17 mouse cellular contexts compared by ENCODE assay signal in the genomic region with DNA sequence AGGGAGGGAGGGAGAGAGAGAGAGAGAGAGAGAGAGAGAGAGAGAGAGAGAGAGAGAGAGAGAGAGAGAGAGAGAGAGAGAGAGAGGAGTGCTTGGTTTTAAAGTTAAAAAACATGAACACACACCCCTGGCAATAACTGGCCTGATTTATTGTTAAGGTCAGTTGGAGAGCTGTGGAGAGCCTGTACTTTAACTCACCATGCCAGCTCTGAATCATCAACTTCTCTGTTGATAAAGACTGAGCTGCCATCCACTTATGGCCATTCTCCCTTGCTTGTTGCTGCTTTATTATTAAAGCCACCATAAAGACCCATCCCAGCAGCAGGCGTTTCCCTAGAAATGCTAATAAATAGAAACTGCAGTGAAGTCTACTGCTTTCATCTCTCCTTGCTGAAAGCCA.
A peak's percentile ranks its signal among the peaks of the same experiment; 100 is the strongest.
DNase-seq lines count a peak whose midpoint lies in the region.
"Had no signal": no experiment of that assay in that cellular context is flagged by ENCODE, and none has a peak within 500 bp of the region (broad histone marks: within the 10 kb centered on the region; RNA-seq: fewer than 3 reads in every experiment).

No protein-coding gene starts in this region.

- no peak overlapping the region for H3K4me3 ChIP-seq in embryonic facial prominence, embryonic 10.5 days
- H3K4me3 ChIP-seq: embryonic facial prominence, embryonic 13.5 days; embryonic facial prominence, embryonic 15.5 days; erythroblast, embryonic 14.5 days; forebrain, embryonic 10.5 days; forebrain, embryonic 12.5 days had no signal

- peaks cover 64% of the 10 kb centered on the region for H3K4me1 ChIP-seq in embryonic facial prominence, embryonic 10.5 days
- H3K4me1 ChIP-seq: embryonic facial prominence, embryonic 15.5 days; forebrain, embryonic 12.5 days had no signal

- peak; percentile 1 for DNase-seq in adrenal gland, adult 2 months
- DNase-seq in adrenal gland, postnatal 14 days = no peak
- DNase-seq in embryonic facial prominence, embryonic 10.5 days (ENCODE audit: low spot score) = no peak
- DNase-seq in urinary bladder, adult 2 months (ENCODE audit: low spot score) = no peak
- DNase-seq in heart, adult 11 months = no peak
- DNase-seq: adrenal gland, postnatal 10 days; adrenal gland, postnatal 36 days; cerebellum, adult 11-12 months; cerebellum, adult 2 months; cerebellum, adult 9-10 months; cerebellum, postnatal 10 days; cerebellum, postnatal 25 days had no signal

- no peaks in the 10 kb centered on the region for H3K27me3 ChIP-seq in embryonic facial prominence, embryonic 10.5 days (replicated peaks; ENCODE audit: low read depth, poor library complexity, severe bottlenecking)
- H3K27me3 ChIP-seq: embryonic facial prominence, embryonic 15.5 days; forebrain, embryonic 12.5 days had no signal

- H3K36me3 ChIP-seq in embryonic facial prominence, embryonic 10.5 days (replicated peaks) = no peaks in the 10 kb centered on the region
- H3K36me3 ChIP-seq: embryonic facial prominence, embryonic 13.5 days; embryonic facial prominence, embryonic 15.5 days; forebrain, embryonic 10.5 days; forebrain, embryonic 12.5 days had no signal

- H3K27ac ChIP-seq in embryonic facial prominence, embryonic 10.5 days (replicated peaks) = peak overlapping the region; percentile 70
- H3K27ac ChIP-seq: embryonic facial prominence, embryonic 13.5 days; embryonic facial prominence, embryonic 15.5 days; forebrain, embryonic 10.5 days; forebrain, embryonic 12.5 days had no signal

- 66% methylated on average over 1 of the region's 1 CpGs for WGBS in embryonic facial prominence, embryonic 10.5 days

- no peaks in the 10 kb centered on the region for H3K9me3 ChIP-seq in embryonic facial prominence, embryonic 10.5 days
- H3K9me3 ChIP-seq: embryonic facial prominence, embryonic 13.5 days; embryonic facial prominence, embryonic 15.5 days; forebrain, embryonic 10.5 days; forebrain, embryonic 12.5 days had no signal
